Mouse (Mus musculus) thymus, adult 2 months (tissue): ENCODE measurements around the gene Stab2. TPM values are rescaled to one million over a fixed set of nuclear protein-coding genes. Genes with fewer than 3 reads are reported as not detected.
A peak's percentile ranks its signal among the peaks of the same experiment; 100 is the strongest.

Source experiments
- DNase-seq: peaks from one replicate; pipeline ENCODE4 v3.0.0; 2021
- H3K27ac ChIP-seq: fragments of 200-500 bp; 2 replicates; pipeline ENCODE4 v1.5.1; 2012; ENCODE audit warnings: low read length, control low read depth; ENCODE audit not compliant: control insufficient read depth, insufficient read depth
- H3K27me3 ChIP-seq: fragments of 200-500 bp; 2 replicates; pipeline ENCODE4 v1.6.1; 2012; ENCODE audit warnings: mild to moderate bottlenecking, low read length, moderate library complexity, mixed read lengths; ENCODE audit not compliant: control insufficient read depth, insufficient read depth
- H3K36me3 ChIP-seq: fragments of 200-500 bp; 2 replicates; pipeline ENCODE4 v1.6.1; 2012; ENCODE audit warnings: mild to moderate bottlenecking, low read length, moderate library complexity; ENCODE audit not compliant: control insufficient read depth, insufficient read depth
- H3K4me1 ChIP-seq: fragments of 200-500 bp; replicated peaks from 2 replicates; pipeline ENCODE4 v1.6.1; 2012; ENCODE audit warnings: low read length; ENCODE audit not compliant: control insufficient read depth, insufficient read depth
- H3K4me3 ChIP-seq: fragments of 200-500 bp; 2 replicates; pipeline ENCODE4 v1.5.1; 2012; ENCODE audit warnings: mild to moderate bottlenecking, low read length, control low read depth, moderate library complexity; ENCODE audit not compliant: control insufficient read depth, insufficient read depth
- CTCF ChIP-seq: fragments of 200-500 bp; IDR thresholded peaks from 2 replicates; pipeline ENCODE4 v1.5.1; 2012; ENCODE audit warnings: mild to moderate bottlenecking, control low read depth, low read length, moderate library complexity, borderline replicate concordance; ENCODE audit not compliant: control insufficient read depth, poor library complexity, insufficient read depth; ENCODE audit errors: extremely low read depth
- POLR2A ChIP-seq: fragments of 200-500 bp; IDR thresholded peaks from 2 replicates; pipeline ENCODE4 v1.6.1; 2012; ENCODE audit warnings: mild to moderate bottlenecking, low read length, control low read depth, moderate library complexity; ENCODE audit not compliant: control insufficient read depth, poor library complexity, insufficient read depth; ENCODE audit errors: extremely low read depth
- WGBS: fragments of 180-500 bp; shearing (Covaris S2); methylation state at CpG from one replicate; pipeline ENCODE4 v1.1.7; 2018; 5-methylcytosine and 5-hydroxymethylcytosine counted together
- polyA plus RNA-seq: library from polyadenylated mRNA; depleted of rRNA; stranded (reverse); fragments of >200 nt; gene quantifications from 2 replicates; pipeline ENCODE4 v1.2.3, GENCODE M21; 2012

The Stab2 gene
- polyA plus RNA-seq, 1 experiment = 8.5 TPM

GRCm38 (mm10) chr10:86842659-86843058, 165.2 kb downstream of the Stab2 start:
- H3K27me3 ChIP-seq = no peaks in the 10 kb centered on the region
- TF ChIP-seq CTCF = no peak
- TF ChIP-seq POLR2A = no peak
- no peak overlapping the region for H3K27ac ChIP-seq
- H3K4me3 ChIP-seq = no peak overlapping the region
- H3K4me1 ChIP-seq = no peaks in the 10 kb centered on the region
- WGBS = 93% methylated on average over 5 of the region's 5 CpGs
- DNase-seq = no peak
- no peaks in the 10 kb centered on the region for H3K36me3 ChIP-seq

- 99% methylated on average over 6 of the region's 6 CpGs for WGBS
- no peaks in the 10 kb centered on the region for H3K36me3 ChIP-seq
- no peaks in the 10 kb centered on the region for H3K4me1 ChIP-seq
- DNase-seq = no peak
- H3K4me3 ChIP-seq = no peak overlapping the region
- no peak overlapping the region for H3K27ac ChIP-seq
- TF ChIP-seq POLR2A (no peak), CTCF (no peak)
- no peaks in the 10 kb centered on the region for H3K27me3 ChIP-seq
Measured at GRCm38 (mm10) chr10:86838827-86839226, 169.0 kb downstream of the Stab2 start.

- 86% methylated on average over 4 of the region's 4 CpGs for WGBS
- Histone ChIP-seq H3K27me3 (no peaks in the 10 kb centered on the region), H3K27ac (no peak overlapping the region), H3K36me3 (no peaks in the 10 kb centered on the region), H3K4me3 (no peak overlapping the region), H3K4me1 (no peaks in the 10 kb centered on the region)
- no peak for DNase-seq
- TF ChIP-seq POLR2A = no peak
- TF ChIP-seq CTCF = no peak
Measured at GRCm38 (mm10) chr10:86836784-86837183, 171.0 kb downstream of the Stab2 start.

- no peak overlapping the region for H3K27ac ChIP-seq
- H3K27me3 ChIP-seq = no peaks in the 10 kb centered on the region
- WGBS = 97% methylated on average over 2 of the region's 2 CpGs
- H3K4me1 ChIP-seq = peaks cover 8% of the 10 kb centered on the region
- no peaks in the 10 kb centered on the region for H3K36me3 ChIP-seq
- DNase-seq = no peak
- TF ChIP-seq CTCF (no peak), POLR2A (no peak)
- H3K4me3 ChIP-seq = no peak overlapping the region
Measured at GRCm38 (mm10) chr10:86829515-86829914, 178.3 kb downstream of the Stab2 start.

DNA sequence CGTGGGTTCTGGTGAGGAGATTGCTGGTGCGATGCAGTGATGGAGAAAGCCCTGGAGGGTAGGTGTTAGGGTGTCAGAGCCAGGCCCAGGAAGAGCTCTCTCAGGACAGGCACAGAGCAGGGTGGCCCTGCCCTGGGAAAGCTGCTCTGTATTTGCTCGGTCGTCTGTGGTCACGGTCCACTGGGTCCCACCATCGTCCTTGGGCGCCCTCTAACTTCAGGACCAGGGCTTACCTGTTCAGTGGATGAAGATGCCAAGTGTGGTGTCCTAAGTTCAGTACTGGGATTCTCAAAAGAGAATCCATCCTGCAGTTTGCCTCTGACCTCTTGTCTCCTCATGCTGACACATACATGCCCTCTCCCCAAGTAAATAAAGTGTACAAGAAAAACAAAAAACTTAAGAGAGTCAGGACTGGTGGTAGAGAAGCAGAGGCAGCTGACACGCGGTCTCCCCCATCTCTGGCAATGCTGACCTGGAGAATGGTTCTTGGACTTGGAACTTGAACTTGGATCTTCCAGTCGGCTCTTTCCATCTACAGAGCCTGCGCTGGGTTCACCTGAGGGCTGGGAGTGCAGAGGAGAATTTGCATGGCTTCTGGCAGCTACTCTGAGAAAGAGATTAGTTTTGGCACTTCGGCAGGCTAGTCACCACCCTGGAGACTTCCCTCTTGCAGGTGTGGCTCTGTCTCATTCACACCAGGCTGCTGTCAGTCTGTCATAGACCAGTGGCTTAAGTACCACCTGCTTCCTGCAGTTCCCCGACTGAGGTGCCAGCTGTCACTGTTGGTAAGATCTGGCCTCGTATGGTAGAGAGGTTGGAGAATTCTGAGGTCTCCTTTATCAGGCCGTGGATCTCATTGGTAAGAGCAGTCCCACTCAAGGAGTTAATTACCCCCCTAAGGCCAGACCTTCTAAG, 179.3 kb downstream of the Stab2 start:
- no peaks in the 10 kb centered on the region for H3K27me3 ChIP-seq
- H3K36me3 ChIP-seq = no peaks in the 10 kb centered on the region
- 65% methylated on average over 15 of the region's 15 CpGs for WGBS

DNA sequence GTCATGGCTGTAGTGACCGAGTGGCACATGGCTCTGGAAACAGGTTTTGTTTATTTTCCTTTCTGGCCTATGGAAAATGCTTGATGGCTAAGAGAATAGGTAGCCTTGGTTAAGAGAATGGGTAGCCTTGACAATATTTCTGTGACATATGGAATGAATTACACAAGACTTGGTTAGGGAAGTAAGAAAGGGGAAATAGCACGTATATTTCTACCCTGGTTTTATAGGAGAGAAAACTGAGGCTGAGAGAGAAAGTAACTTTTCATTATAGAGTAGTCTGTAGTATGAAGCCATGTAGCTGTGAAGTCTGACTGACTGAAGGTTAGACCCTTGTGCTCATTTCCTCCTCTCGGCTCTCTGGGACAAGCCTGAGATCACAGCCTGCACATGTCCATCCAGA, 180.9 kb downstream of the Stab2 start:
- WGBS = 89% methylated on average over 3 of the region's 3 CpGs
- H3K27ac ChIP-seq = no peak overlapping the region
- H3K27me3 ChIP-seq = no peaks in the 10 kb centered on the region
- H3K4me3 ChIP-seq = no peak overlapping the region
- no peak for DNase-seq
- TF ChIP-seq POLR2A = no peak
- TF ChIP-seq CTCF = no peak
- H3K4me1 ChIP-seq = peaks cover 8% of the 10 kb centered on the region
- H3K36me3 ChIP-seq = no peaks in the 10 kb centered on the region

More for the DNA sequence above, 179.3 kb downstream of the Stab2 start:
- H3K4me3 ChIP-seq = no peak overlapping the region
- H3K4me1 ChIP-seq = peaks cover 8% of the 10 kb centered on the region
- TF ChIP-seq CTCF = no peak
- no peak for TF ChIP-seq POLR2A
- peak; percentile 6 for DNase-seq
- H3K27ac ChIP-seq = no peak overlapping the region
